Mouse (Mus musculus): ENCODE measurements around the gene Mep1a. TPM values are rescaled to one million over a fixed set of nuclear protein-coding genes. Genes with fewer than 3 reads are reported as not detected.

Mep1a gene
- not detected for polyA plus RNA-seq (2017; shearing (Covaris generic))

DNA sequence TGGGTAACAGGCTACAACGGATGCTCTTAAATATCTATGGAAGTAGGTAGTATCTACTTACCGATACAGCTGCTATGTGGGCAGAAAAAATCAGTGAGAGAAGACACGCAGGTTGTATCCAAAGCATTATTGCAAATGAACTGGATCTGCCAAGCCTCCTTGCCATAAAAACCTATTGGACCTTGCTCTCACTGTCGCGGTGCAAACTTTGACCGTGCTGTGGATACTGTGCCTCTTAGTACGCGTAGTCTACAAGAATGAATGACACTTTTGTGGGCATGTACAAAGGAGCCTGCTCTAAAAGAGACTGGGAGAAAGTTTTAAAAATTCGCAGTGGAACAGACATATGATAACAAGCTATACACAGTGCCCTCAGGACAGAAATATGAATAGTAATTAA, at the start of gene Mep1a:
Gene Mep1a (minus strand): TSS at position 221 of the 400 bp plus-strand sequence.

DNA sequence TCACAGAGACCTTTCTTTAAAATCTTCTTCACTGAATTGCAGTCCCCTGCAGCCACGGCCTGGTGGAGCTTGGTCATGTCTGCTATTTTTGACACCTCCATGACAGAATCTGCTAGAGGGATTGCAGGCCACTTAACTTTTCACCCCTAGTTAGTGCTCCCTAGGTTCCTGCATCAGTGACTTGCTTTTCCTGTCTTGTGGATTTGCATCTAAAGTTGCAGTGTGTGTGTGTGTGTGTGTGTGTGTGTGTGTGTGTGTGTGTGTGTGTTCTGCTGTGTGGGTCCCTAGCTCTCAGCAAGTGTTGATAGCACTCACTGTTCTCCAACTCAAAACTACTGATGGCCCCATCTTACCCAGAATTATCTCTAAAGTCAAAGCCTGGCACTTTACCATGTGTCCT, 40.9 kb upstream of the Mep1a start, which contains the start of gene Ankrd66:
Gene Ankrd66 (minus strand): TSS at position 101 of the 400 bp plus-strand sequence.

Other genes with a start within 250 kb of the Mep1a start
- gene Adgrf1, start 232.5 kb downstream of the Mep1a start, polyA plus RNA-seq (2017; shearing (Covaris generic)): not detected
- gene Adgrf5, start 142.4 kb downstream of the Mep1a start, polyA plus RNA-seq (2017; shearing (Covaris generic)): 0.07 TPM
- not detected for gene Ankrd66, start 40.8 kb upstream of the Mep1a start, polyA plus RNA-seq (2017; shearing (Covaris generic))
- gene Pla2g7, start 65.3 kb upstream of the Mep1a start, polyA plus RNA-seq (2017; shearing (Covaris generic)): 2.4 TPM
- gene Tdrd6, start 127.5 kb upstream of the Mep1a start, polyA plus RNA-seq (2017; shearing (Covaris generic)): not detected
- 15.0 TPM for gene Slc25a27, start 164.4 kb upstream of the Mep1a start, polyA plus RNA-seq (2017; shearing (Covaris generic))
- 1.3 TPM for gene Cyp39a1, start 164.6 kb upstream of the Mep1a start, polyA plus RNA-seq (2017; shearing (Covaris generic))